Mouse (Mus musculus) CD4-positive, CD25-positive, alpha-beta regulatory T cell, adult 4 months (primary cell): ENCODE results near the gene Il1r2. TPM values are rescaled to one million over a fixed set of nuclear protein-coding genes. Genes with fewer than 3 reads are reported as not detected.

ENCODE experiments used
- ATAC-seq: one replicate; pipeline ENCODE4 v1.8.0; 2017
- polyA plus RNA-seq, 2 experiments: library from polyadenylated mRNA; unstranded; fragments of 100-300 nt; shearing (Covaris generic); gene quantifications; one replicate each; pipeline ENCODE4 v1.2.1; 2017

The Il1r2 gene
- polyA plus RNA-seq = 100 to 1,000 TPM; 104 to 162 TPM

- ATAC-seq = no peak
These were observed at the start of gene Il1r2 for GRCm38 (mm10) chr1:40073779-40074178. Il1r2 (plus strand) TSS chr1:40074079.

- ATAC-seq = no peak
These were observed 49.1 kb upstream of the Il1r2 start for GRCm38 (mm10) chr1:40024554-40025320.

- no peak for ATAC-seq
These were observed 48.5 kb upstream of the Il1r2 start for GRCm38 (mm10) chr1:40025416-40025815.

- ATAC-seq = no peak
These were observed 46.7 kb upstream of the Il1r2 start for GRCm38 (mm10) chr1:40027116-40027620.

GRCm38 (mm10) chr1:40028207-40028998 lies 45.5 kb upstream of the Il1r2 start:
- peak; percentile 17 for ATAC-seq

- ATAC-seq = no peak
These were observed 44.3 kb upstream of the Il1r2 start for GRCm38 (mm10) chr1:40029597-40029996.

GRCm38 (mm10) chr1:40030287-40030975 lies 43.4 kb upstream of the Il1r2 start:
- no peak for ATAC-seq

GRCm38 (mm10) chr1:40030976-40031356 lies 42.9 kb upstream of the Il1r2 start:
- no peak for ATAC-seq

GRCm38 (mm10) chr1:40031626-40032025 lies 42.3 kb upstream of the Il1r2 start:
- no peak for ATAC-seq

- ATAC-seq = peak; percentile 77
These were observed 40.6 kb upstream of the Il1r2 start for GRCm38 (mm10) chr1:40033315-40033714.

- ATAC-seq = peak; percentile 15
These were observed 40.0 kb upstream of the Il1r2 start for GRCm38 (mm10) chr1:40033743-40034420.

GRCm38 (mm10) chr1:40037831-40038230 lies 36.0 kb upstream of the Il1r2 start:
- ATAC-seq = no peak

GRCm38 (mm10) chr1:40045686-40046085 lies 28.2 kb upstream of the Il1r2 start:
- no peak for ATAC-seq

- peak; percentile 37 for ATAC-seq
These were observed 27.3 kb upstream of the Il1r2 start for GRCm38 (mm10) chr1:40046600-40046999.

GRCm38 (mm10) chr1:40051157-40051556 lies 22.7 kb upstream of the Il1r2 start:
- ATAC-seq = no peak

GRCm38 (mm10) chr1:40052156-40052555 lies 21.7 kb upstream of the Il1r2 start:
- ATAC-seq = peak; percentile 27

- no peak for ATAC-seq
These were observed 20.8 kb upstream of the Il1r2 start for GRCm38 (mm10) chr1:40053071-40053470.

GRCm38 (mm10) chr1:40055051-40055450 lies 18.8 kb upstream of the Il1r2 start:
- no peak for ATAC-seq

- peak; percentile 55 for ATAC-seq
These were observed 17.9 kb upstream of the Il1r2 start for GRCm38 (mm10) chr1:40055963-40056362.

GRCm38 (mm10) chr1:40057351-40057750 lies 16.5 kb upstream of the Il1r2 start:
- no peak for ATAC-seq

GRCm38 (mm10) chr1:40058013-40058412 lies 15.9 kb upstream of the Il1r2 start:
- no peak for ATAC-seq

GRCm38 (mm10) chr1:40059122-40059774 lies 14.6 kb upstream of the Il1r2 start:
- ATAC-seq = peak; percentile 82
